Mouse (Mus musculus) thymus, adult 2 months (tissue): ENCODE data around the gene Aco1.

Source experiments
- CTCF ChIP-seq: fragments of 200-500 bp; IDR thresholded peaks from 2 replicates; pipeline ENCODE4 v1.5.1; 2012; ENCODE audit warnings: mild to moderate bottlenecking, control low read depth, low read length, moderate library complexity, borderline replicate concordance; ENCODE audit not compliant: control insufficient read depth, poor library complexity, insufficient read depth; ENCODE audit errors: extremely low read depth
- POLR2A ChIP-seq: fragments of 200-500 bp; IDR thresholded peaks from 2 replicates; pipeline ENCODE4 v1.6.1; 2012; ENCODE audit warnings: mild to moderate bottlenecking, low read length, control low read depth, moderate library complexity; ENCODE audit not compliant: control insufficient read depth, poor library complexity, insufficient read depth; ENCODE audit errors: extremely low read depth

GRCm38 (mm10) chr4:40241928-40242327, 99.0 kb downstream of the Aco1 start:
- TF ChIP-seq CTCF (no peak), POLR2A (no peak)
